16 mouse cellular contexts compared by ENCODE assay signal in the genomic region with DNA sequence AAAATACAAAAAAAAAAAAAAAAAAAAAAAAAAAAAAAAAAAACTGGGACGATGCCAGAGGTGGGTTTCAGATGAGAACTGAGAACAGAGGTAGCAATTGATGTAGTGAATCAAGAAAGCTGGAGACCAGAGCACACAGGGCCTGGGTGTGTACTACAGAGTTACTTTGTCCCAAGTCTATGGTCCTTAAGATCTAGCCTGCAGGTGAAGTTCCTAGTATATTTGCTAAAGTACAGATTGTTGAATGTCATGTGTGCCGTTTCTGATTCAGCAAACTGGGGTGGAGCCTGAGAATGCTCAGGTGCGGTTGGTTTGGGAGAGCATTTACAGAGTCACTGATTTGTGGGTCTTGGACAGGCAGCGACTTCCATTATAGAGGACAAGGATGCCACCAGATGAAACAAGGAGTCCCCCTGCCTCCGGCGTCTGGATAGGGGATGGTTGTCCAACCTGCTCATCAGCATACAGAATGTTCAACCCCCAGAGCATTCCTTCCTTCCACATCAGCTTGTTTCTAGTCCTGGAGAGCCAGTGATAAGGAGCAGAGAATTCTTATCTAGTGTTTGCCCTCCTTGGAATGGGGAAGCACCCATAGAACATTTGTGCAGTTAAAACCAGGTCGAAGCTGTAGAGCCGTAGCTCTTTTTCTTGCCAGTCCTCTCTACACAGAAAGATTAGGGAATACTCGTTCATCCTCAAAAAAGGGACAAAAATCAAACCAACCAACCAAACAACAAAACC.
"Had no signal": no experiment of that assay in that cellular context is flagged by ENCODE, and none has a peak within 500 bp of the region (broad histone marks: within the 10 kb centered on the region; RNA-seq: fewer than 3 reads in every experiment).

No protein-coding gene starts in this region.

- DNase-seq: kidney, adult 11 months; kidney, adult 9 months; kidney, postnatal 36 days; left cerebral cortex, postnatal 4 days; thymus, adult 2 months; thymus, postnatal 36 days had no signal

- ATAC-seq: inflammation-experienced regulatory T-cells, adult 6 months; midbrain, embryonic 15.5 days had no signal

- H3K4me1 ChIP-seq: liver, embryonic 15.5 days; megakaryocyte, embryonic 14.5 days; midbrain, embryonic 15.5 days; neural tube, embryonic 12.5 days had no signal

- H3K9ac ChIP-seq: limb, embryonic 13.5 days; liver, embryonic 15.5 days; midbrain, embryonic 15.5 days; neural tube, embryonic 12.5 days had no signal

- H3K36me3 ChIP-seq: limb, embryonic 13.5 days; liver, embryonic 15.5 days; midbrain, embryonic 15.5 days; neural tube, embryonic 12.5 days had no signal

- H3K4me3 ChIP-seq: layer of hippocampus, adult 2 months; limb, embryonic 13.5 days; liver, embryonic 15.5 days; megakaryocyte, embryonic 14.5 days; midbrain, embryonic 15.5 days; neural tube, embryonic 12.5 days had no signal

- H3K4me2 ChIP-seq: limb, embryonic 13.5 days; liver, embryonic 15.5 days; midbrain, embryonic 11.5 days; midbrain, embryonic 15.5 days; neural tube, embryonic 12.5 days had no signal

- H3K9me3 ChIP-seq: liver, embryonic 15.5 days; midbrain, embryonic 15.5 days; neural tube, embryonic 12.5 days had no signal

- H3K27me3 ChIP-seq: liver, embryonic 15.5 days; megakaryocyte, embryonic 14.5 days; midbrain, embryonic 15.5 days; neural tube, embryonic 12.5 days had no signal

- H3K27ac ChIP-seq: kidney, postnatal 0 days; layer of hippocampus, adult 2 months; limb, embryonic 13.5 days; liver, embryonic 15.5 days; macrophage; midbrain, embryonic 15.5 days; neural tube, embryonic 12.5 days had no signal
